Mouse (Mus musculus) heart, embryonic 10.5 days (tissue): ENCODE results near the gene Med7. TPM values are rescaled to one million over a fixed set of nuclear protein-coding genes. Genes with fewer than 3 reads are reported as not detected.

Experiments used
- DNase-seq: peaks from one replicate; pipeline ENCODE4 v3.0.0-alpha.2; 2017; ENCODE audit warnings: low spot score
- H3K27ac ChIP-seq: fragments of 300-500 bp; sonication (generic); 2 replicates; pipeline ENCODE4 v1.5.1; 2016; ENCODE audit warnings: mild to moderate bottlenecking
- H3K27me3 ChIP-seq: fragments of 300-500 bp; sonication (generic); 2 replicates; pipeline ENCODE4 v1.6.1; 2016; ENCODE audit warnings: mild to moderate bottlenecking; ENCODE audit not compliant: poor library complexity, insufficient read depth, severe bottlenecking
- H3K36me3 ChIP-seq: fragments of 300-500 bp; sonication (generic); 2 replicates; pipeline ENCODE4 v1.6.1; 2016; ENCODE audit warnings: mild to moderate bottlenecking, moderate library complexity
- H3K4me1 ChIP-seq: fragments of 300-500 bp; sonication (generic); 2 replicates; pipeline ENCODE4 v1.6.1; 2016; ENCODE audit warnings: mild to moderate bottlenecking
- H3K4me3 ChIP-seq: fragments of 300-500 bp; sonication (generic); 2 replicates; pipeline ENCODE4 v1.5.1; 2016; ENCODE audit warnings: mild to moderate bottlenecking, moderate library complexity
- H3K9me3 ChIP-seq: fragments of 300-500 bp; sonication (generic); 2 replicates; pipeline ENCODE4 v1.6.1; 2016; ENCODE audit warnings: mild to moderate bottlenecking, moderate library complexity
- WGBS: fragments of 180-500 bp; shearing (Covaris S2); methylation state at CpG from one replicate; pipeline ENCODE4 v1.1.7; 2016; 5-methylcytosine and 5-hydroxymethylcytosine counted together
- polyA plus RNA-seq: library from polyadenylated mRNA; unstranded; fragments of >200 nt; fragmentation: Nextera tagmentation; extraction: Ambion mirVana; gene quantifications from 2 replicates; pipeline ENCODE4 v1.2.1, GENCODE M21; 2016

Gene Med7
- polyA plus RNA-seq, 1 experiment from 2014 or later = 79.6 TPM

GRCm38 (mm10) chr11:46439005-46439543 is 2.3 kb downstream of the Med7 start:
- DNase-seq = no peak
- Histone ChIP-seq H3K27me3 (no peaks in the 10 kb centered on the region), H3K9me3 (no peaks in the 10 kb centered on the region), H3K4me1 (no peaks in the 10 kb centered on the region), H3K36me3 (peaks cover 30% of the 10 kb centered on the region), H3K27ac (no peak overlapping the region), H3K4me3 (no peak overlapping the region)
- 90% methylated on average over 5 of the region's 5 CpGs for WGBS

GRCm38 (mm10) chr11:46441774-46442173 is 5.0 kb downstream of the Med7 start:
- Histone ChIP-seq H3K4me1 (no peaks in the 10 kb centered on the region), H3K9me3 (no peaks in the 10 kb centered on the region), H3K27ac (no peak overlapping the region), H3K4me3 (no peak overlapping the region), H3K27me3 (no peaks in the 10 kb centered on the region), H3K36me3 (peaks cover 30% of the 10 kb centered on the region)
- no peak for DNase-seq
- WGBS = 89% methylated on average over 1 of the region's 1 CpGs

GRCm38 (mm10) chr11:46443152-46443551 is 6.4 kb downstream of the Med7 start:
- DNase-seq = no peak
- Histone ChIP-seq H3K27me3 (no peaks in the 10 kb centered on the region), H3K36me3 (peaks cover 30% of the 10 kb centered on the region), H3K4me1 (no peaks in the 10 kb centered on the region), H3K9me3 (no peaks in the 10 kb centered on the region), H3K4me3 (no peak overlapping the region), H3K27ac (no peak overlapping the region)
- WGBS = 91% methylated on average over 1 of the region's 1 CpGs

GRCm38 (mm10) chr11:46443979-46444378 is 7.3 kb downstream of the Med7 start:
- WGBS = 83% methylated on average over 5 of the region's 5 CpGs
- Histone ChIP-seq H3K4me1 (no peaks in the 10 kb centered on the region), H3K27me3 (no peaks in the 10 kb centered on the region), H3K27ac (no peak overlapping the region), H3K36me3 (peaks cover 30% of the 10 kb centered on the region), H3K4me3 (no peak overlapping the region), H3K9me3 (no peaks in the 10 kb centered on the region)
- DNase-seq = no peak

GRCm38 (mm10) chr11:46446150-46446549 is 9.4 kb downstream of the Med7 start:
- Histone ChIP-seq H3K9me3 (no peaks in the 10 kb centered on the region), H3K36me3 (peaks cover 16% of the 10 kb centered on the region), H3K27me3 (no peaks in the 10 kb centered on the region), H3K27ac (no peak overlapping the region), H3K4me1 (no peaks in the 10 kb centered on the region), H3K4me3 (no peak overlapping the region)
- no peak for DNase-seq
- WGBS = 89% methylated on average over 6 of the region's 6 CpGs

GRCm38 (mm10) chr11:46447644-46448484 is 11.1 kb downstream of the Med7 start:
- H3K4me3 ChIP-seq = no peak overlapping the region
- H3K4me1 ChIP-seq = no peaks in the 10 kb centered on the region
- H3K27ac ChIP-seq = no peak overlapping the region
- no peaks in the 10 kb centered on the region for H3K27me3 ChIP-seq
- H3K36me3 ChIP-seq = peaks cover 5% of the 10 kb centered on the region; the same call in 1 of the 2 replicates
- no peaks in the 10 kb centered on the region for H3K9me3 ChIP-seq
- 76% methylated on average over 13 of the region's 13 CpGs for WGBS
- DNase-seq = no peak

- H3K9me3 ChIP-seq = no peaks in the 10 kb centered on the region
- no peak for DNase-seq
- H3K4me3 ChIP-seq = no peak overlapping the region
- H3K36me3 ChIP-seq = no peaks in the 10 kb centered on the region
- H3K27ac ChIP-seq = no peak overlapping the region
- no peaks in the 10 kb centered on the region for H3K4me1 ChIP-seq
- 81% methylated on average over 11 of the region's 11 CpGs for WGBS
- no peaks in the 10 kb centered on the region for H3K27me3 ChIP-seq
Observed at GRCm38 (mm10) chr11:46449461-46450080, 12.8 kb downstream of the Med7 start.

GRCm38 (mm10) chr11:46454453-46455045 is 17.8 kb downstream of the Med7 start, which contains the start of gene Havcr2:
TSS of gene Havcr2 (plus strand) at chr11:46454935.
- WGBS = 73% methylated on average over 6 of the region's 6 CpGs
- Histone ChIP-seq H3K9me3 (no peaks in the 10 kb centered on the region), H3K27ac (no peak within 1 kb of the TSS), H3K27me3 (no peaks in the 10 kb centered on the region), H3K4me3 (no peak within 1 kb of the TSS), H3K36me3 (no peaks in the 10 kb centered on the region), H3K4me1 (no peaks in the 10 kb centered on the region)
- DNase-seq = no peak

- DNase-seq = no peak
- H3K27ac ChIP-seq = no peak overlapping the region
- H3K4me1 ChIP-seq = no peaks in the 10 kb centered on the region
- H3K36me3 ChIP-seq = no peaks in the 10 kb centered on the region
- 79% methylated on average over 3 of the region's 3 CpGs for WGBS
- H3K27me3 ChIP-seq = no peaks in the 10 kb centered on the region
- no peaks in the 10 kb centered on the region for H3K9me3 ChIP-seq
- no peak overlapping the region for H3K4me3 ChIP-seq
Observed at GRCm38 (mm10) chr11:46459960-46460359, 23.2 kb downstream of the Med7 start.

GRCm38 (mm10) chr11:46461362-46461761 is 24.6 kb downstream of the Med7 start:
- 79% methylated on average over 5 of the region's 5 CpGs for WGBS
- Histone ChIP-seq H3K4me1 (no peaks in the 10 kb centered on the region), H3K4me3 (no peak overlapping the region), H3K27me3 (no peaks in the 10 kb centered on the region), H3K27ac (no peak overlapping the region), H3K9me3 (no peaks in the 10 kb centered on the region), H3K36me3 (no peaks in the 10 kb centered on the region)
- no peak for DNase-seq

GRCm38 (mm10) chr11:46461931-46462330 is 25.2 kb downstream of the Med7 start:
- H3K27me3 ChIP-seq = no peaks in the 10 kb centered on the region
- DNase-seq = no peak
- no peaks in the 10 kb centered on the region for H3K9me3 ChIP-seq
- H3K36me3 ChIP-seq = no peaks in the 10 kb centered on the region
- WGBS = 50% methylated on average over 5 of the region's 5 CpGs
- H3K4me1 ChIP-seq = no peaks in the 10 kb centered on the region
- no peak overlapping the region for H3K4me3 ChIP-seq
- H3K27ac ChIP-seq = no peak overlapping the region

GRCm38 (mm10) chr11:46466878-46467277 is 30.2 kb downstream of the Med7 start:
- Histone ChIP-seq H3K27ac (no peak overlapping the region), H3K27me3 (no peaks in the 10 kb centered on the region), H3K4me1 (no peaks in the 10 kb centered on the region), H3K4me3 (no peak overlapping the region), H3K9me3 (no peaks in the 10 kb centered on the region), H3K36me3 (no peaks in the 10 kb centered on the region)
- 84% methylated on average over 2 of the region's 2 CpGs for WGBS
- DNase-seq = no peak

GRCm38 (mm10) chr11:46474220-46474619 is 37.5 kb downstream of the Med7 start:
- WGBS = 86% methylated on average over 4 of the region's 4 CpGs
- no peaks in the 10 kb centered on the region for H3K9me3 ChIP-seq
- H3K36me3 ChIP-seq = no peaks in the 10 kb centered on the region
- no peaks in the 10 kb centered on the region for H3K27me3 ChIP-seq
- no peaks in the 10 kb centered on the region for H3K4me1 ChIP-seq
- H3K4me3 ChIP-seq = no peak overlapping the region
- no peak for DNase-seq
- no peak overlapping the region for H3K27ac ChIP-seq
